In genomic region chr17:24723122-24723880, GRCm38 (mm10) we compare ENCODE assay signal across 8 mouse cellular contexts. TPM values are rescaled to one million over a fixed set of nuclear protein-coding genes. Genes with fewer than 3 reads are reported as not detected.
A peak's percentile ranks its signal among the peaks of the same experiment; 100 is the strongest.
DNase-seq lines count a peak whose midpoint lies in the region; ATAC-seq and TF ChIP-seq lines count a peak whose summit lies in the region.

No protein-coding gene starts in this region.

- H3K9me3 ChIP-seq in lung, embryonic 14.5 days (ENCODE audit: low read depth, low read length): no peaks in the 10 kb centered on the region
- H3K9me3 ChIP-seq in embryonic facial prominence, embryonic 10.5 days: no peaks in the 10 kb centered on the region
- H3K9me3 ChIP-seq in intestine, embryonic 15.5 days: no peaks in the 10 kb centered on the region
- no peaks in the 10 kb centered on the region for H3K9me3 ChIP-seq in neural tube, embryonic 14.5 days (ENCODE audit: control insufficient read depth, low read length)

- peaks cover 28% of the 10 kb centered on the region for H3K36me3 ChIP-seq in lung, embryonic 14.5 days (ENCODE audit: insufficient read depth)
- peaks cover 27% of the 10 kb centered on the region for H3K36me3 ChIP-seq in embryonic facial prominence, embryonic 10.5 days (replicated peaks)
- H3K36me3 ChIP-seq in intestine, embryonic 15.5 days: peaks cover 14% of the 10 kb centered on the region
- peaks cover 14% of the 10 kb centered on the region for H3K36me3 ChIP-seq in neural tube, embryonic 14.5 days (ENCODE audit: control insufficient read depth, insufficient read depth, low read length)

- under 1% methylated on average over 12 of the region's 12 CpGs for WGBS in lung, embryonic 14.5 days
- 6% methylated on average over 12 of the region's 12 CpGs for WGBS in embryonic facial prominence, embryonic 10.5 days
- under 1% methylated on average over 12 of the region's 12 CpGs for WGBS in intestine, embryonic 15.5 days
- 3% methylated on average over 12 of the region's 12 CpGs for WGBS in neural tube, embryonic 14.5 days

- no peak for TF ChIP-seq CTCF in lung, embryonic 14.5 days (IDR thresholded peaks at IDR 0.05; ENCODE audit: low read depth)

- no peak for DNase-seq in lung, embryonic 14.5 days
- no peak for DNase-seq in lung, postnatal 25 days (ENCODE audit: low spot score)
- DNase-seq in embryonic facial prominence, embryonic 10.5 days (ENCODE audit: low spot score): peak; percentile 25
- DNase-seq in left cerebral cortex, postnatal 25 days (ENCODE audit: low spot score in 2 of 2): no peak
- no peak for DNase-seq in left cerebral cortex, postnatal 10 days (ENCODE audit: extremely low spot score in 1 of 2, low spot score in 2 of 2)
- no peak for DNase-seq in layer of hippocampus, postnatal 36 days

- intact Hi-C loops in left cerebral cortex, postnatal 25 days (cut with DNase I): no loop called here
- intact Hi-C loops in left cerebral cortex, postnatal 10 days (cut with DNase I): no loop called here

- H3K4me1 ChIP-seq in lung, embryonic 14.5 days (ENCODE audit: insufficient read depth): 0 out of 2 replicates have a peak, but pooled peaks cover 9% of the 10 kb centered on the region
- peaks cover 40% of the 10 kb centered on the region for H3K4me1 ChIP-seq in embryonic facial prominence, embryonic 10.5 days
- peaks cover 23% of the 10 kb centered on the region for H3K4me1 ChIP-seq in intestine, embryonic 15.5 days (replicated peaks)
- peaks cover 28% of the 10 kb centered on the region for H3K4me1 ChIP-seq in neural tube, embryonic 14.5 days (ENCODE audit: control insufficient read depth, insufficient read depth, low read length)

- no peak for ATAC-seq in lung, embryonic 14.5 days (ENCODE audit: insufficient read depth)
- no peak for ATAC-seq in intestine, embryonic 15.5 days
- ATAC-seq in neural tube, embryonic 14.5 days (ENCODE audit: low read depth): no peak

- peak overlapping the region; percentile 71; the same call in 1 of the 2 replicates for H3K27ac ChIP-seq in lung, embryonic 14.5 days (ENCODE audit: low read depth)
- H3K27ac ChIP-seq in embryonic facial prominence, embryonic 10.5 days (replicated peaks): peak overlapping the region; percentile 86
- peak overlapping the region; percentile 72 for H3K27ac ChIP-seq in intestine, embryonic 15.5 days
- no peak overlapping the region for H3K27ac ChIP-seq in neural tube, embryonic 14.5 days (ENCODE audit: low read depth, low read length)

- no peaks in the 10 kb centered on the region for H3K27me3 ChIP-seq in lung, embryonic 14.5 days (ENCODE audit: insufficient read depth, low read length)
- H3K27me3 ChIP-seq in embryonic facial prominence, embryonic 10.5 days (replicated peaks; ENCODE audit: low read depth, poor library complexity, severe bottlenecking): no peaks in the 10 kb centered on the region
- no peaks in the 10 kb centered on the region for H3K27me3 ChIP-seq in intestine, embryonic 15.5 days (replicated peaks)
- H3K27me3 ChIP-seq in neural tube, embryonic 14.5 days (ENCODE audit: control insufficient read depth, insufficient read depth, low read length): no peaks in the 10 kb centered on the region

- peak overlapping the region; percentile 90 for H3K4me3 ChIP-seq in lung, embryonic 14.5 days (ENCODE audit: low read depth, low read length)
- H3K4me3 ChIP-seq in embryonic facial prominence, embryonic 10.5 days: peak overlapping the region; percentile 90
- peak overlapping the region; percentile 61 for H3K4me3 ChIP-seq in intestine, embryonic 15.5 days (replicated peaks)
- peak overlapping the region; percentile 76 for H3K4me3 ChIP-seq in neural tube, embryonic 14.5 days (ENCODE audit: low read depth, low read length)

- peak overlapping the region; percentile 86 for H3K4me2 ChIP-seq in lung, embryonic 14.5 days
- peak overlapping the region; percentile 71 for H3K4me2 ChIP-seq in intestine, embryonic 15.5 days (replicated peaks)
- H3K4me2 ChIP-seq in neural tube, embryonic 14.5 days (ENCODE audit: low read depth, low read length): peak overlapping the region; percentile 81

- peak overlapping the region; percentile 83 for H3K9ac ChIP-seq in lung, embryonic 14.5 days
- peak overlapping the region; percentile 80 for H3K9ac ChIP-seq in intestine, embryonic 15.5 days
- peak overlapping the region; percentile 86 for H3K9ac ChIP-seq in neural tube, embryonic 14.5 days (replicated peaks; ENCODE audit: low read depth, low read length)

RNA-seq across cellular contexts. Expression of gene Ndufb10, which starts 1.0 kb away (rescaled TPM):
- 211 and 221 TPM in 2 replicates for polyA plus RNA-seq in lung, embryonic 14.5 days (2014; fragmentation: Nextera tagmentation; extraction: Ambion mirVana)
- 193 and 199 TPM in 2 replicates for polyA plus RNA-seq in embryonic facial prominence, embryonic 10.5 days (2016; fragmentation: Nextera tagmentation; extraction: Ambion mirVana)
- polyA plus RNA-seq in intestine, embryonic 15.5 days (2015; fragmentation: Nextera tagmentation; extraction: Ambion mirVana): 303 and 319 TPM in 2 replicates
- polyA plus RNA-seq in neural tube, embryonic 14.5 days (2014; fragmentation: Nextera tagmentation; extraction: Ambion mirVana): 296 and 349 TPM in 2 replicates
- total RNA-seq in left cerebral cortex, postnatal 25 days (2021): 100 to 1,000 TPM; 196 to 198 TPM
- total RNA-seq in left cerebral cortex, postnatal 10 days (2021): 100 to 1,000 TPM; 156 to 176 TPM
- total RNA-seq in layer of hippocampus, postnatal 36 days (2021): 100 to 1,000 TPM; 199 to 228 TPM

RNA-seq across cellular contexts. Expression of gene Rpl3l, which starts 4.3 kb away (rescaled TPM):
- not detected in 2 replicates for polyA plus RNA-seq in lung, embryonic 14.5 days (2014; fragmentation: Nextera tagmentation; extraction: Ambion mirVana)
- not detected in 2 replicates for polyA plus RNA-seq in embryonic facial prominence, embryonic 10.5 days (2016; fragmentation: Nextera tagmentation; extraction: Ambion mirVana)
- not detected in 2 replicates for polyA plus RNA-seq in intestine, embryonic 15.5 days (2015; fragmentation: Nextera tagmentation; extraction: Ambion mirVana)
- polyA plus RNA-seq in neural tube, embryonic 14.5 days (2014; fragmentation: Nextera tagmentation; extraction: Ambion mirVana): 0.20 TPM in 1 of 2 replicates, not detected in the other
- under 1 TPM in 1 of 2 experiments, not detected in 1; 0.34 TPM for total RNA-seq in left cerebral cortex, postnatal 25 days (2021)
- under 1 TPM; 0.43 to 0.49 TPM for total RNA-seq in left cerebral cortex, postnatal 10 days (2021)
- under 1 TPM in 1 of 2 experiments, not detected in 1; 0.56 TPM for total RNA-seq in layer of hippocampus, postnatal 36 days (2021)

RNA-seq across cellular contexts. Expression of gene Rps2, which starts 5.4 kb away (rescaled TPM):
- 1,798 and 1,884 TPM in 2 replicates for polyA plus RNA-seq in lung, embryonic 14.5 days (2014; fragmentation: Nextera tagmentation; extraction: Ambion mirVana)
- 1,693 and 1,819 TPM in 2 replicates for polyA plus RNA-seq in embryonic facial prominence, embryonic 10.5 days (2016; fragmentation: Nextera tagmentation; extraction: Ambion mirVana)
- polyA plus RNA-seq in intestine, embryonic 15.5 days (2015; fragmentation: Nextera tagmentation; extraction: Ambion mirVana): 1,514 and 1,667 TPM in 2 replicates
- 742 and 744 TPM in 2 replicates for polyA plus RNA-seq in neural tube, embryonic 14.5 days (2014; fragmentation: Nextera tagmentation; extraction: Ambion mirVana)
- total RNA-seq in left cerebral cortex, postnatal 25 days (2021): 100 to 1,000 TPM; 300 to 313 TPM
- 100 to 1,000 TPM; 575 to 607 TPM for total RNA-seq in left cerebral cortex, postnatal 10 days (2021)
- 100 to 1,000 TPM; 326 to 349 TPM for total RNA-seq in layer of hippocampus, postnatal 36 days (2021)

RNA-seq across cellular contexts. Expression of gene Rnf151, which starts 5.4 kb away (rescaled TPM):
- polyA plus RNA-seq in lung, embryonic 14.5 days (2014; fragmentation: Nextera tagmentation; extraction: Ambion mirVana): 0.46 and 0.71 TPM in 2 replicates
- polyA plus RNA-seq in embryonic facial prominence, embryonic 10.5 days (2016; fragmentation: Nextera tagmentation; extraction: Ambion mirVana): 0.13 and 0.29 TPM in 2 replicates
- 0.11 and 0.19 TPM in 2 replicates for polyA plus RNA-seq in intestine, embryonic 15.5 days (2015; fragmentation: Nextera tagmentation; extraction: Ambion mirVana)
- not detected in 2 replicates for polyA plus RNA-seq in neural tube, embryonic 14.5 days (2014; fragmentation: Nextera tagmentation; extraction: Ambion mirVana)
- not detected for total RNA-seq in left cerebral cortex, postnatal 25 days (2021)
- under 1 TPM in 1 of 2 experiments, not detected in 1; 0.69 TPM for total RNA-seq in left cerebral cortex, postnatal 10 days (2021)
- not detected for total RNA-seq in layer of hippocampus, postnatal 36 days (2021)

RNA-seq across cellular contexts. Expression of gene Msrb1, which starts 13.1 kb away (rescaled TPM):
- 35.2 and 37.8 TPM in 2 replicates for polyA plus RNA-seq in lung, embryonic 14.5 days (2014; fragmentation: Nextera tagmentation; extraction: Ambion mirVana)
- polyA plus RNA-seq in embryonic facial prominence, embryonic 10.5 days (2016; fragmentation: Nextera tagmentation; extraction: Ambion mirVana): 21.6 and 24.6 TPM in 2 replicates
- polyA plus RNA-seq in intestine, embryonic 15.5 days (2015; fragmentation: Nextera tagmentation; extraction: Ambion mirVana): 32.4 and 33.9 TPM in 2 replicates
- polyA plus RNA-seq in neural tube, embryonic 14.5 days (2014; fragmentation: Nextera tagmentation; extraction: Ambion mirVana): 21.5 and 27.7 TPM in 2 replicates
- total RNA-seq in left cerebral cortex, postnatal 25 days (2021): 10 to 100 TPM; 31.4 to 35.8 TPM
- 10 to 100 TPM; 44.2 to 47.8 TPM for total RNA-seq in left cerebral cortex, postnatal 10 days (2021)
- total RNA-seq in layer of hippocampus, postnatal 36 days (2021): 10 to 100 TPM; 42.1 to 45.6 TPM
